Mouse (Mus musculus) spleen, postnatal 36 days (tissue): ENCODE data around the gene Mcpt1.
"Not testable (repeated sequence)": the region's sequence is repeated elsewhere in the genome, so short reads cannot be mapped to it uniquely, and the experiment has no call there.

Experiments
- DNase-seq, 2 experiments: peaks; one replicate each; pipeline ENCODE4 v3.0.0; 2022; ENCODE audit warnings: low spot score in 2 of 2, mixed read lengths in 1 of 2

Mcpt1 gene

DNA sequence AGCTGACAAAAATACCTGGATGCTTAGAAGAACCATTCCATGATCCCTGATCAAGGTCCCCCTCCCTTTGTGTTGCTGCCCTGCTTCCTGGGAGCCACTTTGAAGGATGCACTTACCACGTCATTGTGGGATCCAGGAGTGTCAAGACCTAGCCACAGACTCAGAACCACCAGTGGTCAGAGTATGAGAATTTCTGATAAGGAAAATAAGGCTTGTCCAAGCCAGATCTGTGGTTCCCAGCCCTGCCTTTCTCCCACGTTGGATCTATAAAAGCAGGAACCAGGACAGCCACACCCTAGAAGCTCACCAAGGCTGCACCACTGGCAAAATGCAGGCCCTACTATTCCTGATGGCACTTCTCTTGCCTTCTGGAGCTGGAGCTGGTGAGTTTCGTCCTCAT is at the start of gene Mcpt1:
Gene Mcpt1, plus strand, starts transcription at position 301 of the 400 bp plus-strand sequence.
- not testable (repeated sequence) for DNase-seq

DNA sequence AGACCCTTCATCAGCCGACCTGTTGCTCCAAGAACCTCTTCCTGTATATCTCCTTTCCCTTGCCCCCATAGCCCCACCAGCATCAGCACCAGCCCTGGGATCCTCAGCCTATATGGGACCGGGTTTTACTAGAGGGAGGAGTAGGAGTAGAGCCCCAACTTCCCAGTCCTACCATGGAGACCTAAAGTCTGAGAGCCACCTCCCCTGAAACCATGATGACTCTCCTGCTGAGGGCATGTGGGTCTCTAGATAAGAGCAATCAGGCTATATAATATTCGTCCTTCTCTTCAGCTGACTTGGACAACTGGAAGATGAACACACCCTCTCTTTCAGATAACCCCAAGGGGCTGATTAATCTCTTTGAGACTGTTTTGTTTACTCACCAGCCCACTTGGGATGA is 30.3 kb upstream of the Mcpt1 start:
- DNase-seq = not testable (repeated sequence)

DNA sequence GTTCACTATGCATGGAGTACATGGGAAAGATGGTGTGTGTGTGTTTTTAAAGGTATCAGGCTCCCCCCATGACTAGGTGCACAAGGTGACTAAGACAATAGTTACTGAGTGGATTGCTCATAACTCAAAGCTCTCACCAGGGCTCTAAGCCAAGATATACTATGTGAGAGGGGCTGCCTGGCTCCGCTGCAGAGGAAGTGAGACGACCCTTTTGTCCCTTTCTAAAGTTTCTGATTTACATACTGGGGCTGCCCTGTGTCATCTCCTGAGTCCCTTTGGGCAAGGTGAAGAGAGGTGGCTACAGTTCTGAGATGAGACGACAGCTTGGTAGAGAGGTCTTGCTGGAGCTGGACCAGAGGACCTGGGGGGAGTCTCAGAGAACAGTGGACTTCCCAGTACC is 4.6 kb upstream of the Mcpt1 start:
- DNase-seq = no peak

DNA sequence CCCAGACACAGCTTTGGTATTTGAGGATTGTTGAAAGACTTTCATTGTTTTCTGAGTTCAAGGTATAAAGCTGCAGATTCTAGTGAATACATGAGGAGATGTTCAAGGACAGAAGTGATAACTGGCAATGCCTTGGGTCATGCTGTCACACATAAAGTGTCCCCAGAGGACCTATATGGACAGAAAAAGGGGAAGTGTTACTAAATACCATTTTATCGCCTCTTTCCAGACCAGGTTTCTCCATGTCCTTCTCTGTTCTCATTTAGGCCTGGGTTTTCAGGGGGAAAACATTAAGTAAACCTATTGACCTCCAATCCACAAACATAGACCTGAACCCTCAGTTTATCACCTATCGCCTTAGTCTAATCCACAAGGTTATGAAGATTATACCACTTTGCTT is 3.8 kb upstream of the Mcpt1 start:
- no peak for DNase-seq

DNA sequence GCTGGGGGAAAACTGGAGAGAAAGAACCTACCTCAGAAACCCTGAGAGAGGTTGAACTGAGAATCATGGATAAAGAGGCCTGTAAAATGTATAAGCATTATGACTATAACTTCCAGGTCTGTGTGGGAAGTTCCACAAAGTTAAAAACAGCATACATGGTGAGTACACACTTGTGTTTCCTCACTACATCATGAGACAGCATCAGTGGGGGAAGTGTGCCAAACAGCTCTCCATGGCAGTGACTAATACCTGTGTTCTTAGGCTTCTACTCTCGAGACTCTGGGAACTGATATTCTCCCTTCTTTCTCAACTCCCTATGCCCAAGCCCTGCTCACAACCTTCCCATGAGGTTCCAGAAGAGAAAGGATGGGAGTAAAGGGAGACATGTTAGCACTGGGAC is 1.7 kb downstream of the Mcpt1 start:
- DNase-seq = no peak

DNA sequence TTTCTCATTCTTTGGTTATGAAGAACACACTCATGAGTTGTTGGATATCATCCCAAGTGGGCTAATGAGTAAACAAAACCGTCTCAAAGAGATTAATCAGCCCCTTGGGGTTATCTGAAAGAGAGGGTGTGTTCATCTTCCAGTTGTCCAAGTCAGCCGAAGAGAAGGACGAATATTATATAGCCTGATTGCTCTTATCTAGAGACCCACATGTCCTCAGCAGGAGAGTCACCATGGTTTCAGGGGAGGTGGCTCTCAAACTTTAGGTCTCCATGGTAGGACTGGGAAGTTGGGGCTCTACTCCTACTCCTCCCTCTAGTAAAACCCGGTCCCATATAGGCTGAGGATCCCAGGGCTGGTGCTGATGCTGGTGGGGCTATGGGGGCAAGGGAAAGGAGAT is 3.5 kb downstream of the Mcpt1 start:
- DNase-seq = peak; percentile 5 to 17

DNA sequence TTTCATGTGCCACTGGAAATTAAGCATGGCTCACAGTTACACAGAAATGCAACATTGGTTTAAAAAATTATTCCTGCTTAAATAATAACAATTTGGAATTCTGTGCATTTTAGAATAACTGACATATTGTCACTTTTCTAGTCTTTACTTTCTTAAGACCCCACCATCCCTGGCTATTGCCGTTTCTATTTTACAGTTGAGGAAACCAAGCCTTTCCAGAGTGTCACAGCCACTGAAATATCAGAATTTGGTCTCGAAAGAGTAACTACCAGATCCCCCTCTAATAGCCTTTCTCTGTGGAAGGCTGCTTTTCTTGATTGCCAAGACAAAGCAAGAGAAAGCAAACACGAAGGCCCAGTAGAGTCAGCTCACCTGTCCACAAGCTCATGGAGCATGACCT is 12.6 kb downstream of the Mcpt1 start, which contains the start of gene Mcpt9:
Gene Mcpt9, minus strand, starts transcription at position 101 of the 400 bp plus-strand sequence.
- DNase-seq = not testable (repeated sequence)

DNA sequence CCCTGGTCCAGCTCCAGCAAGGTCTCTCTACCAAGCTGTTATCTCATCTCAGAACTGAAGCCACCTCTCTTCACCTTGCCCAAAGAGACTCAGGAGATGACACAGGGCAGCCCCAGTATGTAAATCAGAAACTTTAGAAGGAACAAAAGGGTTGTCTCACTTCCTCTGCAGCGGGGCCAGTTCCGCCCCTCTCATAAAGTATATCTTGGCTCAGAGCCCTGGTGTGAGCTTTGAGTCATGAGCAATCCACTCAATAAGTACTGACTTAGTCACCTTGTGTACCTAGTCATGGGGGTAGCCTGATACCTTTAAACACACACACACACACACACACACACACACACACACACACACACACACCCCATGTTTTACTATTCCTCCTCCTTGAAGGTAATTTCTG is 16.7 kb downstream of the Mcpt1 start:
- peak in 1 of 2 experiments; percentile 8 for DNase-seq

DNA sequence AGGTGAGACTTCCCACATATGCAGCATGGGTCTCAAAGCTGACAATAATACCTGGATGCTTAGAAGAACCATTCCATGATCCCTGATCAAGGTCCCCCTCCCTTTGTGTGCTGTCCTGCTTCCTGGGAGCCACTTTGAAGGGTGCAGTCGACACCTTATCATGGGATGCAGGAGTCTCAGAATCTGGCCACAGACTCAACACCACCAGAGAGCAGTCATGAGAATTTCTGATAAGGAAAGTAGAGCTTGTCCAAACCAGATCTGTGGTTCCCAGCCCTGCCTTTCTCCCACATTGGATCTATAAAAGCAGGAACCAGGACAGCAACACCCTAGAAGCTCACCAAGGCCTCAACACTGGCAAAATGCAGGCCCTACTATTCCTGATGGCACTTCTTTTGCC is 24.0 kb downstream of the Mcpt1 start, which contains the start of gene Mcpt2:
Gene Mcpt2, plus strand, starts transcription at position 250 of the 400 bp plus-strand sequence.
- DNase-seq = not testable (repeated sequence)

DNA sequence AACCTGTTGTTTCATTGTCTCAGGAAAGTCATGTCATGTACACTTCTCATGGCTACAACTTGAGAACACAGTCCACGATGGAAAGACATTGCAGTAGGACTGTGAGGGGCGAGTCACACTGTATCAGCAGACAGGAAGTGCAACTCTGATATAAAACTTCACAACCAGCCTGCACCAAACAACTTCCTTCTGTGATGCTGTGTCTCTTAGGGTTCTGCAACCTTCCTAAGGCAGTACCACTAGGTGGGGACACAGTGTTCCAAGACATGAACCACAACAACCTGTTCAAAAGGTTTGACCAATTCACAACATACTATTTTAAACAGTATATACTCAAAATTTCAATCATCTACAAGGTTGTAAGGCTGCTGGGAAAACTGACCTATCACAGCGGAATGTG is 37.6 kb downstream of the Mcpt1 start:
- no peak for DNase-seq

DNA sequence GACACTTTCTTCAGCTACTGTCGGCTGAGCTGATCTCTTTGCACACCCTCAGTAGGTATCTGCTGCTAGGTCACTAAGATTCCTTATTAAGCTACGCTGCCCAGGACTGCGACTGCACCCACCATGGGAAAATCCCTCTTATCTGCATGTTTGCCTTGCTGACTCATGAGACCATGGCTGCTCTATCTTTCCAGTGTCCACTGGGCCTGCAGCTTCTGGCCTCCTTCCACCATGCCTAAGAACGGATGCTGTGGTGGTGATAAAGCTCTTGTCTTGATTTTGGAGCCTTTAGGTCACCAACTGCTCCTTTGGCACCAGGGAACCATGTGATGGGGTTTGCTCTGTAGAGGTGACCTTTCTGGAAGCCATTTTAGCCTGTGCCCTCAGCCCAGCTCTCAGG is 40.0 kb downstream of the Mcpt1 start:
- DNase-seq = no peak

DNA sequence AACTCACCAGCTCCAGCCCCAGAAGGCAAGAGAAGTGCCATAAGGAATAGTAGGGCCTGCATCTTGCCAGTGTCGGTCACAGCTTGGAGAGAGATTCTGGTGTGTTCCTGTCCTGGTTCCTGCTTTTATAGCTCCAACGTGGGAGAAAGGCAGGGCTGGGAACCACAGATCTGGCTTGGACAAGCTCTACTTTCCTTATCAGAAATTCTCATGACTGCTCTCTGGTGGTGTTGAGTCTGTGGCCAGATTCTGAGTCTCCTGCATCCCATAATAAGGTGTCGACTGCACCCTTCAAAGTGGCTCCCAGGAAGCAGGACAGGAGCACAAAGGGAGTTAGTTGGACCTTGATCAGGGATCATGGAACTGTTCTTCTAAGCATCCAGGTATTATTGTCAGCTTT is 44.4 kb downstream of the Mcpt1 start, which contains the start of gene Mcpt4:
Gene Mcpt4, minus strand, starts transcription at position 101 of the 400 bp plus-strand sequence.
- DNase-seq = not testable (repeated sequence)
